Mouse (Mus musculus) heart, postnatal 14 days (tissue): ENCODE measurements around the gene Ppp1r11. TPM values are rescaled to one million over a fixed set of nuclear protein-coding genes. Genes with fewer than 3 reads are reported as not detected.
"Not testable (repeated sequence)": the region's sequence is repeated elsewhere in the genome, so short reads cannot be mapped to it uniquely, and the experiment has no call there.

Experiments
- DNase-seq, 2 experiments: peaks; one replicate each; pipeline ENCODE4 v3.0.0; 2021 to 2022
- intact Hi-C: fragments of 180-260 bp; cut with DNase I; formaldehyde crosslinking; loops from one replicate; pipeline ENCODE4 v1.15.1; 2025
- long read RNA-seq, 2 experiments: library from polyadenylated mRNA; stranded (forward); transcript quantifications; one replicate each; pipeline ENCODE4 v2.0.0; 2021
- total RNA-seq, 2 experiments: library from RNA; stranded (reverse); gene quantifications; 2 replicates each; pipeline ENCODE4 v1.2.3; 2021

Gene Ppp1r11
- total RNA-seq, result 10 to 100 TPM; 62.2 to 68.6 TPM
- long read RNA-seq, experiment 1, transcript Ppp1r11-201 (3 exons, 1,599 nt), result major isoform, 43 of 43 reads
- long read RNA-seq, experiment 1, partial matches to known transcripts, result 0 of 43 reads
- long read RNA-seq, experiment 1, other reads (novel, unspliced or antisense), result 0 of 43 reads
- long read RNA-seq, experiment 2, transcript Ppp1r11-201 (3 exons, 1,599 nt), result major isoform, 35 of 37 reads
- long read RNA-seq, experiment 2, partial matches to known transcripts, result 2 of 37 reads
- long read RNA-seq, experiment 2, other reads (novel, unspliced or antisense), result 0 of 37 reads

DNA sequence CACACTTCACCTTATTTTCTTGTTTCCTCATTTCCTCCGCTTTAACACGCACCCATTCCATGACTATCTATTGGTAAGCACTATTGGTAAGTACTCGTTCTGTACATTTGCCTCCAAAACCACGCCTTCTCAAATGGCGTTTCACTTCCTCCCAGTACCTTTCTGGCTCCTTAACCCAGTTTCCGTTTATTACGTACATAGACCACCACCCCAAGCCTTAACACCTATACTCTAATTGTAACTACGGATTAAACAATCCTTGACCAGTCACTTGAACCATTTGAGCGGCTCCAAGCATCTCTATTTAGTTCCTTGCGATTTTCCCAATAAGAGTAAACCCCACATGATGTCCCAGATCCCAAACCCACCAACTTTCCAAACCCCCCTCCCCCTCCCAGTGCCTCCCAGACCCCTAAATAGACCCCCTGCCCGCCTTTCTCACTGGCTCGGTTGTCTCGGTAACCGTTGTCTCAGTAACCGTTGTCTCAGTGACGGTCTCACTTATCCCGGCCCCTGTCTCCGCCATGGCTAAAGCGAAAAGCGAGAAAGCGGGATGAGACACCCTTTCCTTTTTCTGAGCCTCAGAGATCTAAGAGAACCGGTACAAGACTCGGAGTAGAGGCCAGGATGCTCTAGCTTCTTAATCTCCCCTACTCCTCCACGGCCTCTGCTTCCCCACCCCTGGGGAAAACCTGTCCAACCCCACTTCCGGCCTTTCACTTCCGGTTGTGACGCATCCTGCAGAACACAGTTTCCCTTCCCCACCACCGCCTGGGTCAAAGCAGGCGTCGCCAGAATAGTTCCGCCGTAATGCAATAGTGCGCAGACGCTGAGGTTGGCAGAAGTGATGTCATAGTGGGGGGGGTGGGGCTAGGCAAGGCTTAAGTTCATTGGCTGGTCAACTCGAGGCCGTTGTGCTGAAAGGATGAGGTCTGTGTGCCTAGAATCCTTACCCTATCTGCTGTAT, at the start of gene Ppp1r11:
Gene Ppp1r11 (minus strand): TSS at position 761 of the 967 bp plus-strand sequence.
- peak; percentile 92 to 95 for DNase-seq
- intact Hi-C loops, result loop anchor here (5.0 kb wide), 1 partner anchor 109 kb away; no protein-coding TSS in a partner anchor

DNA sequence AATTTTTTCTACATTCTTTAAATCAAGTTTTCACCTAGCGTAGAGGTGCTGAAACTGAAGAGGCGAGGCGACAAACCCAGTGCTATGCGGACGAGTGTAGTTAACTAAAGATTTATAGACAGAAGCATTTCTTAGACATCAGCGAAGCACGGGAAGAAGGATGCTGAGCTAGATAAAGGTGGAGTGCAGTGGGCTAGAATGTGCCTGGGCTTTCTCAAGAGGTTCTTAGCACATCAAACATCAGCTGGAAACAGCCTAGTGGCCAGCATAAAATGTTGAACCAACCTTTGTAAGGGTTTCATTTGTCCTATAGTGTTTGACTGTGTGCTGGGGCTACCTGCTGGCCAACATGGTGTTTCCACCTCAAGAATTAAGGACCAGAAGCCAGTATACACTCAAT, 49.3 kb upstream of the Ppp1r11 start, which contains the start of gene Zfp57:
Gene Zfp57 (plus strand): TSS at position 301 of the 400 bp plus-strand sequence.
- DNase-seq, result no peak
- intact Hi-C loops, result loop anchor here (5.0 kb wide), 1 partner anchor 164 kb away; the partner anchor contains the start of gene Trim26

DNA sequence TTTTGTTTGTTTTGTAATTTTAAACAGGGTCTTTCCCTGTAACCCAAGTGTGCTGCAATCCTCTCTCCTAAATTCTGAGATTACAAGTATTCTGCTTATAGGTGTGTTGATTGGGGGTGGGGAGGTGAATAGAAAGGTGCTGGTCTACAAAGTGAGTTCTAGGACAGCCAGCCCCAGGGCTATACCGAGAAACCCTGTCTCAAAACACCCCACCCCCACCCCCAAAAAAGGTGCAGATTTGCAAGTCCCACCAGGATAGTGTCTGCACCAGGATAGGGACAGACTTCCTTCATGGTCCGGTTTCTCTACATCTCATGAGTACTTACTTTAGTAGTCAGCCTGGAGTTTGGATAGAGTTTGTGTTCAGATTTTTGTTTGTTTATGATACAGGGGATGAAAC, 46.9 kb upstream of the Ppp1r11 start:
- intact Hi-C loops, result loop anchor here (5.0 kb wide), 1 partner anchor 49 kb away; the partner anchor contains the start of gene Gabbr1
- DNase-seq, result no peak

DNA sequence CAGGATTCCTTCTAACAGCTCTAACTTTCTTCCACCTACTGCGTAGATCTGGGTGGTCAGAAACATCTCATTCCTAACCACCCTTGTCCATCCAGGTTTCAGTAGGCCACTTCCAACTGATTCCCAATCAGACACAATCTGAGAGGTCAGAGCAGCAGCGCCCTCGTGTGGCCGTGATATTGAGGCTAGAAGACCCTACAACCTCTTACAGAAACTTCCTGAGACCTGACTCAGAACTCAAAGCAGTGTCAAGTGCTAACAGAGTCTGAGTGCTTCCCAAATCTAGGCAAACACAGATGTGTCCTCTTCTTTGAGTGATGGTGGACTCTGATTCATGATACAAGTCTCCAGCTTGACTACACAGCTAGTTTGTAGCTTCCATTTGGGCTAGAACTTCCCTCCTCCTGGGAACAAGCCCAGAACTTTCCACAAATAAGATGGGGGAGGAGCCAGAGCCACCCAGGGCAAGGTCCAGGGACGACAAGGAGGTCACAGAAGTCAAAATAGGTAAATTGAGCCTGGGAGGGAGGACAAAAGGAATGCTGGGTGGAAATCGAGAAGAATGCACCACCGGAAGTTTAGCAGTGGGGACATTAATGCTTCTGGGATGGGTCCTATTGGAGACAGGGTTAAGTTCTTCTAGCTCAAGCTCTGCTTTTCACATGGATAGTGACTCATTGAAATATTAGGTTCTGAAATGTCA, 45.6 kb upstream of the Ppp1r11 start:
- intact Hi-C loops, result loop anchor here (5.0 kb wide), 1 partner anchor 50 kb away; the partner anchor contains the start of gene Gabbr1
- DNase-seq, result peak; percentile 78 to 85

DNA sequence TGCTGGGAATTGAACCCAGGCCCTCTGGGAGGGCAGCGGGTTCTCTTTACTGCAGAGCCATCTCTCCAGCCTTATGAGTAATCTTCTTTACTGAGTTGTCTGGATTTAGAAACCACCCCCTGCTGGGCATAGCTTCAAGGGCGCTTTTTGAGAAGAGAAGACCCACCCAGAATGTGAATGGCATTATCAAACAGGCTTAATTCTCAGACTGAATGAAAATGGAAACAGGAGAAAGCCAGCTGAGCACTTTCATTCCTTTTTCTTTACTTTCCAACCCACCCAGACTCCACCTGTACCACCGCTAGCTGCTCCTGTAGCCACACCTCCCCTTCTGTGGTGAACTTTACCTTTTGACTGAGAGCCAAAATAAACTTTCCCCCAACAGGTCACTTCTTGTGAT, 43.9 kb upstream of the Ppp1r11 start:
- intact Hi-C loops, result loop anchor here (5.0 kb wide), 1 partner anchor 52 kb away; the partner anchor contains the start of gene Gabbr1
- no peak for DNase-seq

DNA sequence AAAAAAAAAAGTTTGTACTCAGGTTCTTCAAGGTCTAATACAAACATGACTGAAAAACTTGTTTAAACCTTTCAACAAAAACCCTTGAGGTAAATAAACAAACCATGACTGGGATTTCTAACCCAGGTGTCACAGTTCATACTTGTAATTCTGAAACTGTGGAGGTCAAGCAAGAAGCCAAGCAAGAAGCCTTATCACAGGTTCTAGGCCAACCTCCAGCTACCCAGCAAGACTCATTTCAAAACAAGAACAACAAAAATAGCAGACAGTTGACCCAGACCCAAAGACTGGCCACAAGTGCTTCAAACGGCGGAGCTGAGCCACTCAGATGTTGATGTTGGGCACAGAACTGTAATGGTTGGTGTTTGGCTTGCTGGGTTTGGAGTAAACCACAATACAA, 43.0 kb upstream of the Ppp1r11 start:
- no peak for DNase-seq
- intact Hi-C loops, result no loop called here

DNA sequence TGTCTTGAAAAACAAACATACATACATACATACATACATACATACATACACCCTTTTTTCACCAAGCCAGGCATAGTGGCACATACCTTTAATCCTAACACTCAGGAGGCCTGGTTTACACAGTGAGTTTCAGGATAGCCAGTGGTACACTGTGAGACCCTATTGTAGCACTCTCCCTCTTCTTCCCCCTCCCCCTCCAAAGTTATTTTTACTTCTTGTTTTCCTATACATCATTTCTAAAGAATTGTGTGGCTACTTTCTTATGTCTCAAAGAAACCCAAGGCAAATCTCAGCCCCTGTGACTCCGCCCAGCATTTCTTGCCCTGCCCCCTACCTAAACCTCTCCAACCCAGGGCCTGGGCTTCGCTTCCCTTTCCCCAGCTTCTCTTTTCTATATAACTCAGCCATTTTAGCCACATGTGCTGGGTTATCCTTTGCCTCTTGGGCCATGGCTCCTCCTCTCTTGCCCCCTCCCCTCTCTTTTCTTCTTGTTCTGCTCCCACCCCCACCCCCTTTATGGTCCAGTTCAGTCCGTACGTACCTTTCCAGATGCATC, 42.3 kb upstream of the Ppp1r11 start:
- intact Hi-C loops, result no loop called here
- no peak for DNase-seq

DNA sequence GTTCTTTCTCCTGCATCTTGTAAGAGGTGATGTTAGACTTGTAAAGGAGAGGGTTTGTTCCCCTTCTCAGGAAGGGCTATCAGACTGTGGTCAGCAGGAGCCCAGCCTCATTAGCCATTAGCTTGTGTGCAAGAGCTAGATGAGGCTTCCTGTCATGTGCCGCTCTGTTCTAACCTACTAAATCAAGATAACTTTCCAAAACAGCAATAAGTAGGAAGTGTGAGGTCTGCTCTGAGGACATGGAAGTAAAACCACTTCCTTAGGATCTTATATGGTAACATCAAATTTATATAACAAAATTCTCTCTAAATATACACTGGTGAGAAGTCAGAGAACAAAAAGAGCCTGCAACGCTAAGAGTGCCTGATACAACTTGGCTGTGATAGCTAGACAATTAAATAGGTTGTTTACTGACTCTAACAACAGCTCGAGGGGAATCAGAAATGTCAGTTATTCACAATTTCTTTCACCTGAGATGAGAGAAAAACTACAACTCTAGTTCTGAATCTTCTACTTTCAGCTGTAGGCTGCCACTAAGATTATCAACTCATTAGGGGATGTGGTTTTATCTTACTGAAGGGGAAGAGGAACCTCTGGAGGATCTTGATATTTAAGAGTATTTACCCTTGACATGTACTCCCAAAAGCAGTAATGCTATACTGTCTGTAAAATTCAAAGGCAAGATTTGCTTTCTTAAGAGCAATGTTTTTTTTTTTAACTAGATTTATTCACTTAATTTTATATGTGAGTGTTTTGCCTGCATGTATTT, 41.0 kb upstream of the Ppp1r11 start:
- no peak for DNase-seq
- intact Hi-C loops, result no loop called here

DNA sequence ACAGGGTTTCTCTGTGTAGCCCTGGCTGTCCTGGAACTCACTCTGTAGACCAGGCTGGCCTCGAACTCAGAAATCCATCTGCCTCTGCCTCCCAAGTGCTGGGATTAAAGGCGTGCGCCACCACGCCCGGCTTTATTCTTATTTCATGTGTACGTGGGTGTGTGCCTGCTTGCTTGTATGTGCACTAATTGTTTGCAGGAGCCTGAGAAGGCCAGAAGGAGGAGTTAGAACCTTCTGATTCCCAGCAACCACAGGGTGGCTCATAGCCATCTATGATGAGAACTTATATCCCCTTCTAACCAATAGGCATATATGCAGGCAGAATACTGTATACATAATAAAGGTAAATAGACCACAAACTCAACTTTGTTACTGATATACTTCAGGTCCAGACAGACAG, 39.1 kb upstream of the Ppp1r11 start:
- DNase-seq, intact Hi-C loops: not testable (repeated sequence)

DNA sequence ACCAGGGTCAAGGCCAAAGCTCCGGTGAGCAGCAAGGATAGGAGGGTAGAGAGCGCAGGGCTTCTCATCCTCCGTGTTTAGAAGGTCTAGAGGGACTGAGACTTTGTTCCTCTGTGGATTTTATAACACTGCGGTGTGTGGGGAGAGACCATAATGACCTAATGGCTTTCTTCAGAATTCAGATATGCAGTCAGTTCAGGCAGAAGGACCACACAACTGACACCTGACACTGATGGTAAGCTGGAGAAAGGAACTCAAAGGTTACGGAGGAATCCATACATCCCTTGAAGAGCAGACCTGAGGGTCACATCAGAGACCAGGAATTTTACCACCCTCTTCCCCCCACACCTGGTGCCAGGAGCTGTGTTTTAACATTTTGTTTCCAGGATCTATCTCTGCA, 37.9 kb upstream of the Ppp1r11 start, which contains the start of gene H2-M5:
Gene H2-M5 (minus strand): TSS at position 101 of the 400 bp plus-strand sequence.
- intact Hi-C loops, result no loop called here
- no peak for DNase-seq

DNA sequence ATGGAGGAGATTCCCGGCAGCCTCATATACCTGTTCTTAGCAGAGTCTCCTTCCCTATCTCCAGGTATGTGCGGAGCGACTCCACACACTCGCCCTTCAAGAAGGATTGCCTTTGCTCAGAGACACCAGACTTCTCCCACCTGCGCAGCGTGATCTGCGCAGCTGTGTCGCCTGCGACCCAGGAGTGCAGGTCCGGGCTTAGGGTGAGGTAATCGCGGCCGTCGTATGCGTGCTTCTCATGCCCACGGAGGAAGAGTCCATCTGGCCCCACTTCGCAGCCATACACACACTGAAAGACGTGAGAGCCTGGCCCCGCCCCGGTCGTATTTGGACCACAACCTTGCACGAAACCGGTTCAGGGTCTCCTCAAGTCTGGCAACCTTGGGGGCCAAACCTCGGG, 36.9 kb upstream of the Ppp1r11 start:
- intact Hi-C loops, result no loop called here
- DNase-seq, result no peak

DNA sequence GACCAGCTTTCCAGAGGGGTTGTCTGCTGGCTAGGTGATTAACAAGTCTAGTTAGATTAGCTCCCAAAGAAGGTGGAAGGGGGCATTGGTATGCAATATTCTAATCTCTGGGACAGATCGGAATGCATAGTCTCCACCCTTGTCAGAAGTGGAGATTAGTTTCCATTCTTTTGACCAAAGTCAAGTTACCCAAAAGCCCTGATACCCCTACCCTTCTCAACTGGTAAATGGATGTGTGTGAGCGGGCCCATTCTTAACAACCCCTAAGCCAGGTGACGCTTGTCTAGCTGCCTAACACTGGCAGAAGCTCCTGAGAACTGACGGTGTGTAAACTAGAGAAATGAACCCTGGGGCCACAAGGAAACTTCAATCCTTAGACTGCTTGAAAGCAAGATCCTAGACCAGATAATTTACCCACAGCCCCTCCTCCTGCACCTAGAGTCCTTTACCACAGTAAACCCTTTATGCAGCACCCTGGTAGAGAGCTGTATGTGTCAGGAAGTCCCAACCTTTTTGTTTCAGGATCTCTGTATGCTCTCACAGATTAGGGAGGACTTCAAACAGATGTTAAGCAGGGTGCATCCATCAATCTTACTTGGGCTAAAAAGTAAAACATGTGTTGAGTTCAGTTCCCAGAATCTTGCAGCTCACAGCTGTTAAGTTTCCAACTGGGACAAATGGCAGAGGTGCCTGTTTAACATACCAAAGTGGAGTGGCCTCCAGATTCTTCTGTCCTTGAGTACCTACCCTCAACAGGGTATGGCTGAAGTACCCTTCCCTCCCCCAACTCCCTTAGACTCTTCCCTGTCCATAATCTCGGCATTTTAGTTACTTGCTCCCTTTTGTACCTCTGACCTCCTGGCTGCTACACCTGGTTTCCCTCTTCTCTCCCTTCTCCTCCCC, 31.0 kb upstream of the Ppp1r11 start:
- intact Hi-C loops, result no loop called here
- no peak for DNase-seq

DNA sequence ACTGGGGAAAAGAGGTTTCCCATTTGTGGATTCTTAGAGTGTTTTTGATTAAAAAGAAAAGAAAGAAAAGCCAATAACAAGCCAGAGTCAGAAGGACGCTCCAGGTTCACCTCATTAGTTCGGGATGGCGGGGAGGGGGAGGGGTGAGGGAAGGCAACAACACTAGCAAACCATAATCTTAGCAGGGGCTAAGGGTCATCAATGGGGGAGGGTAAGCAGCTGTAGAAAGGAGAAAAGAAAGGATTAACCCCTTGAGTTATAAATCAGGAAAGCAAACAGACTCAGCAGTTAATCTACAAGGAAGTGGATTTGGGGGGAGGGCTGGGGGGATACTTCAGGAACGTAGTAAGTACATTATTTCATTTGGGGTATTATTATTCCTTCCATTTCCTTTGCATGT, 30.3 kb upstream of the Ppp1r11 start:
- DNase-seq, result no peak
- intact Hi-C loops, result no loop called here

DNA sequence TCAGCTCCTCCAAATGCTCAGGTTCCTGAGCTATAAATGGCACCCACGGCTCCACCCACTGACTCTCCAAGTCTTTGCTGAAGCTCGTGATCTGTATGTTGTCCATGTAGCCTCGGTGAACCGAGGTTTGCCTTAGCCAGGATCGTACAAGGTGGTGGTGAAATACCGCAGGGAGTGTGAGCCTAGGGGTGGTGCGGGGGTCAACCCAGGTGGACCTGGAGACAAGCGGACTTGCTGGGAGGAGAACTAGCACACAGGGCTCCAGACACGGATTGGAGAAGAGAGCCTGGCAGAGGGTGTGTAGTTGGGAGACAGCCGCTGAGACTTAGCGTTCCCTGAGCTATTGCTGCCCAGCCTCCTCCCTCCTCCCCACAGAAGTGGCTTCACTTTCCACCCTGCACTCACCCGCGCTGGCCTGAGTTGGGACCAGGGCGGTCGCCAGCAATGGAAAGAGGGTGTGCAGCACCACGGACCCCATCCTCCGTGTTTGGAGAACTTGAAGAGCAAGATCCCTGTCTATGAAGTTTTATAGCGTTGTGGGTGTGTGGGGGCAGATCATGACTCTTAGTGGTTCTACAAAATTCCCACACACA, 29.8 kb upstream of the Ppp1r11 start, which contains the start of gene 2410137M14Rik:
Gene 2410137M14Rik (minus strand): TSS at position 17 of the 593 bp plus-strand sequence.
- peak in 1 of 2 experiments; percentile 5 for DNase-seq
- intact Hi-C loops, result no loop called here

DNA sequence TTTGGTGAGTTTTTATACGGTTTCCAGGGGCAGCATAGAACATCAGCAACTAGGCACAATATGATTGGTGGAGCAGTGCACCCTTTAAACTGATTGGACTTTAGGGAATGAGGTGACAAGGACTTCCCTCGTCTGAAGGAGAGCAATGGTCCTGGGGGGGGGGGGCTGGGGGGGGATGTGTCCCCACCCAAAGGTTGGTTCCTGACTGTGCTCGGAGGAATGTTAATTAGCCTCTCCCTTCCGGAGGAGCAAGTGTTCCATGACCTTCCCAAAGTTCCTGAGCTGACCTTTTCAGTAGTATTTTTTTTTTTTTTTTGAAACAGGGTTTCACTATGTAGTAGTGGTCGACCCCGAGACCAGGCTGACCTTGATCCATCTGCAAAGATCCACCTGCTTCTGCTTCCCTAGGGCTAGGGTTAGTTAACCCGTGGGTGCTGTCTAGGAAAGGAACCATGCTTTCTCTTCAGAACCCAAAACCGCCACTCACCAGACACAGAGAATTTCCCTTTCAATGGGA, 21.8 kb upstream of the Ppp1r11 start:
- no peak for DNase-seq
- intact Hi-C loops, result no loop called here

DNA sequence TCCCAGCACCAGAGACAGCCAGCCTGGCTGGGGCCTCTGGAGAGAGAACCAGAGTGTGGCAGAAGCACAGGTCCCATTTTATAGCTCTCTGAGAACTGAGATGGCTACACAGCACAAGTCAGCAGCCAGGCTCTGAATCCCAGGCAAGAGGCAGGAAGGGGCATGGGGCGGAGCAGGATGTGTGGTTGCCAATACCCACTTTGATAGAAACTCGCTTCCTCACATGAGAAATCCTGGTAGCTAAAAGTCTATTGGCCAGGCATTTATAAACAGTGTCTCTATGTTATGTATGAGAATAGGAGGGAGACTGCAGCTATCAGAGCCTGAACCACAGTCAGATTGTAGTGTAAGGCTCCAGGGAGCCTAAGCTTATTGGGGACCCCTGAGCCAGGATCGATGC, 21.2 kb upstream of the Ppp1r11 start:
- intact Hi-C loops, result no loop called here
- DNase-seq, result no peak

DNA sequence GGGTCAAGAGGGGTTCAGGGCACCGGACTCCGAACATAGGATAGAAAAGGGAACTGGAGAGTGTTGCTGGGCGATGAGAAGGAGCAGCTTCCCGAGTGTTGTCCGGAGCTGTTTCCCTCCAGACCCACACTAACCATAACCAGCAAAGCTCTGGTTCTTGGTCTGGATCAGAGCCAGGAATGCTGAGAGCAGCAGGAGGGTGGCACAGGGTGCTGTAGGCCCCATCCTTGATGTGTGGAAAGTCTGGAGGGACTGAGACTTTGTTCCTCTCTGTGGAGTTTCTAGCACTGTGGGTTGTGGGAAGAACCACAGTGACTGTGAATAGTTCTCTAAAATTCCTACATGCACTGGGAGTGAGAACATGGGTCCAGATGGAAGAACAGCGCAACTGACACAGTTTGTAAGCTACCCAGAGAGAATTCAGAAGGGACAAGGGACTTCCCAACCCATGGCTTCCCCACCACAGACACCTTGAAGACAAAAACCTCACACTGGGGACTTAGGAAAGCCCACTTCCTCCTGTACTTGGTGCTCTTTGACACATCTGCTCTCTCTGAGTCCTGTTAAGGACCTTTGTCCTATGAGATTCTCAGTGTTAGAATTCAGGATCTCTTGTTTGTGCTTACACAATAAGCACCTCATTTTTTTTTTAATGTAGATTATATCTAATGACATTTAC, 19.8 kb upstream of the Ppp1r11 start:
- DNase-seq, result no peak
- intact Hi-C loops, result no loop called here
